Mouse (Mus musculus) spleen, postnatal 36 days (tissue): ENCODE results near the gene Tmem63b.

Source experiments
- DNase-seq, 2 experiments: peaks; one replicate each; pipeline ENCODE4 v3.0.0; 2022; ENCODE audit warnings: low spot score in 2 of 2, mixed read lengths in 1 of 2

Tmem63b gene

GRCm38 (mm10) chr17:45686716-45687115, at the start of gene Tmem63b:
Gene Tmem63b (minus strand): TSS chr17:45686905.
- no peak for DNase-seq

- peak; percentile 42 to 55 for DNase-seq
Observed at GRCm38 (mm10) chr17:45735382-45736310, 48.9 kb upstream of the Tmem63b start.

GRCm38 (mm10) chr17:45734881-45735280, 48.2 kb upstream of the Tmem63b start:
- DNase-seq, result no peak

GRCm38 (mm10) chr17:45734333-45734732, 47.6 kb upstream of the Tmem63b start:
- no peak for DNase-seq

- DNase-seq, result no peak
Observed at GRCm38 (mm10) chr17:45733735-45734301, 47.1 kb upstream of the Tmem63b start, which contains the start of gene 1600014C23Rik. Gene 1600014C23Rik (minus strand): TSS chr17:45733844.

- no peak for DNase-seq
Observed at GRCm38 (mm10) chr17:45733038-45733734, 46.5 kb upstream of the Tmem63b start.

GRCm38 (mm10) chr17:45731172-45731864, 44.6 kb upstream of the Tmem63b start:
- peak; percentile 66 to 72 for DNase-seq

GRCm38 (mm10) chr17:45730696-45731095, 44.0 kb upstream of the Tmem63b start:
- no peak for DNase-seq

- DNase-seq, result no peak
Observed at GRCm38 (mm10) chr17:45729387-45729786, 42.7 kb upstream of the Tmem63b start.

GRCm38 (mm10) chr17:45727983-45728723, 41.4 kb upstream of the Tmem63b start:
- DNase-seq, result no peak

- DNase-seq, result no peak
Observed at GRCm38 (mm10) chr17:45727481-45727880, 40.8 kb upstream of the Tmem63b start.

- no peak for DNase-seq
Observed at GRCm38 (mm10) chr17:45726249-45726648, 39.5 kb upstream of the Tmem63b start.

- DNase-seq, result no peak
Observed at GRCm38 (mm10) chr17:45724574-45724921, 37.8 kb upstream of the Tmem63b start.

- DNase-seq, result peak; percentile 26 to 33
Observed at GRCm38 (mm10) chr17:45723732-45724573, 37.2 kb upstream of the Tmem63b start.

GRCm38 (mm10) chr17:45718323-45718722, 31.6 kb upstream of the Tmem63b start:
- DNase-seq, result peak; percentile 43 to 58

GRCm38 (mm10) chr17:45711525-45711924, 24.8 kb upstream of the Tmem63b start:
- DNase-seq, result no peak

- DNase-seq, result no peak
Observed at GRCm38 (mm10) chr17:45710407-45710806, 23.7 kb upstream of the Tmem63b start.

- DNase-seq, result no peak
Observed at GRCm38 (mm10) chr17:45709829-45710228, 23.1 kb upstream of the Tmem63b start.

- DNase-seq, result no peak
Observed at GRCm38 (mm10) chr17:45708179-45708578, 21.5 kb upstream of the Tmem63b start.

- DNase-seq, result no peak
Observed at GRCm38 (mm10) chr17:45707376-45707775, 20.7 kb upstream of the Tmem63b start.
